Mouse (Mus musculus): ENCODE data around the gene Tprkb.

GRCm38 (mm10) chr6:85927476-85928464 lies 16.1 kb downstream of the Tprkb start:
- TF ChIP-seq POLR2A (IDR thresholded peaks at IDR 0.05; ENCODE audit: insufficient read depth, low read depth, low read length): no peak
- TF ChIP-seq CTCF (IDR thresholded peaks at IDR 0.05): no peak
